Mouse (Mus musculus): ENCODE measurements around the gene Ctsll3.

Gene Ctsll3

GRCm38 (mm10) chr13:60802749-60803148 is at the start of gene Ctsll3:
Gene Ctsll3 (minus strand): TSS chr13:60802849.
- DNase-seq (ENCODE audit: low spot score) = no peak

GRCm38 (mm10) chr13:60848241-60849120 is 45.8 kb upstream of the Ctsll3 start:
- DNase-seq (ENCODE audit: low spot score) = no peak

GRCm38 (mm10) chr13:60843153-60843552 is 40.5 kb upstream of the Ctsll3 start:
- DNase-seq (ENCODE audit: low spot score) = no peak

GRCm38 (mm10) chr13:60842703-60843102 is 40.1 kb upstream of the Ctsll3 start:
- no peak for DNase-seq (ENCODE audit: low spot score)

- no peak for DNase-seq (ENCODE audit: low spot score)
These were observed 36.8 kb upstream of the Ctsll3 start for GRCm38 (mm10) chr13:60839353-60839902.

- no peak for DNase-seq (ENCODE audit: low spot score)
These were observed 23.4 kb upstream of the Ctsll3 start for GRCm38 (mm10) chr13:60826052-60826451.

- no peak for DNase-seq (ENCODE audit: low spot score)
These were observed 18.0 kb upstream of the Ctsll3 start for GRCm38 (mm10) chr13:60820486-60821175.

- peak; percentile 75 for DNase-seq (ENCODE audit: low spot score)
These were observed 16.8 kb upstream of the Ctsll3 start for GRCm38 (mm10) chr13:60819469-60819868.

- no peak for DNase-seq (ENCODE audit: low spot score)
These were observed 11.1 kb upstream of the Ctsll3 start for GRCm38 (mm10) chr13:60813722-60814121.

GRCm38 (mm10) chr13:60812768-60813167 is 10.1 kb upstream of the Ctsll3 start:
- DNase-seq (ENCODE audit: low spot score) = no peak

- DNase-seq (ENCODE audit: low spot score) = no peak
These were observed 7.0 kb upstream of the Ctsll3 start for GRCm38 (mm10) chr13:60809690-60810089.

GRCm38 (mm10) chr13:60789466-60789865 is 13.2 kb downstream of the Ctsll3 start:
- no peak for DNase-seq (ENCODE audit: low spot score)

- DNase-seq (ENCODE audit: low spot score) = no peak
These were observed 16.4 kb downstream of the Ctsll3 start, which contains the start of gene BC051665 for GRCm38 (mm10) chr13:60786264-60786663. Gene BC051665 (minus strand): TSS chr13:60786364.

- DNase-seq (ENCODE audit: low spot score) = no peak
These were observed 19.3 kb downstream of the Ctsll3 start for GRCm38 (mm10) chr13:60783301-60783700.

- no peak for DNase-seq (ENCODE audit: low spot score)
These were observed 22.1 kb downstream of the Ctsll3 start for GRCm38 (mm10) chr13:60780534-60780933.

- no peak for DNase-seq (ENCODE audit: low spot score)
These were observed 41.5 kb downstream of the Ctsll3 start for GRCm38 (mm10) chr13:60761161-60761560.

- DNase-seq (ENCODE audit: low spot score) = no peak
These were observed 42.3 kb downstream of the Ctsll3 start for GRCm38 (mm10) chr13:60760392-60760791.

- peak; percentile 78 for DNase-seq (ENCODE audit: low spot score)
These were observed 43.5 kb downstream of the Ctsll3 start for GRCm38 (mm10) chr13:60759136-60759535.

GRCm38 (mm10) chr13:60757292-60757691 is 45.4 kb downstream of the Ctsll3 start:
- no peak for DNase-seq (ENCODE audit: low spot score)

- DNase-seq (ENCODE audit: low spot score) = no peak
These were observed 47.4 kb downstream of the Ctsll3 start for GRCm38 (mm10) chr13:60755251-60755650.

- no peak for DNase-seq (ENCODE audit: low spot score)
These were observed 49.4 kb downstream of the Ctsll3 start for GRCm38 (mm10) chr13:60753216-60753615.

GRCm38 (mm10) chr13:60750930-60751329 is 51.7 kb downstream of the Ctsll3 start:
- DNase-seq (ENCODE audit: low spot score) = no peak

GRCm38 (mm10) chr13:60748556-60748955 is 54.1 kb downstream of the Ctsll3 start:
- DNase-seq (ENCODE audit: low spot score) = no peak

All from testis, postnatal 10 days (tissue).